Mouse (Mus musculus) gastrocnemius, adult 18-20 months (tissue): ENCODE results near the gene Ipo9. TPM values are rescaled to one million over a fixed set of nuclear protein-coding genes. Genes with fewer than 3 reads are reported as not detected.
"Not testable (repeated sequence)": the region's sequence is repeated elsewhere in the genome, so short reads cannot be mapped to it uniquely, and the experiment has no call there.

ENCODE experiments used
- DNase-seq: peaks from one replicate; pipeline ENCODE4 v3.0.0; 2021; ENCODE audit warnings: low spot score
- total RNA-seq, 2 experiments: library from RNA; stranded (reverse); gene quantifications; 2 replicates each; pipeline ENCODE4 v1.2.3; 2021

The Ipo9 gene
- total RNA-seq, 2 experiments from 2014 or later, result 20.5 to 26.2 TPM

GRCm38 (mm10) chr1:135435823-135436222, 5.5 kb upstream of the Ipo9 start:
- DNase-seq, result peak; percentile 39

GRCm38 (mm10) chr1:135430669-135431017, 344 bp upstream of the Ipo9 start:
- no peak for DNase-seq

DNA sequence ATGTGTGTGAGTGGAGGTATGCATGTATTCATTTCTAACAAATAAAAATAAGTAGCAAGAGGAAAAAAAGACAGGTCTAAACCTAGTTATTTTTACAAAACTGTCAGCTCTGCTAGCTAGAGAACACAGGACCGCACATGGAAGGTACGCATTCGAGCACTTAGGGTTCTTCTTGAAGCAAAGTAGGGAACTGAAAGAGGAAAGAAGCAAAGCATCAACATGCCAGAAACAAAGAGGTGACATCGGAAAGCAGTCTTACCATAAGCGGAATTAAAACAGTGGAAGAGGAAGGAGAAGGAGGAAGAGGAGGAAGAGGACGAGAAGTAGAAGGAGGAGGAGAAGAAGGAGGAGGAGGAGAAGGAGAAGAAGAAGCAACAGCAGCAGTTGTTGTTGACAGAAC, 2.9 kb downstream of the Ipo9 start:
- DNase-seq, result no peak

DNA sequence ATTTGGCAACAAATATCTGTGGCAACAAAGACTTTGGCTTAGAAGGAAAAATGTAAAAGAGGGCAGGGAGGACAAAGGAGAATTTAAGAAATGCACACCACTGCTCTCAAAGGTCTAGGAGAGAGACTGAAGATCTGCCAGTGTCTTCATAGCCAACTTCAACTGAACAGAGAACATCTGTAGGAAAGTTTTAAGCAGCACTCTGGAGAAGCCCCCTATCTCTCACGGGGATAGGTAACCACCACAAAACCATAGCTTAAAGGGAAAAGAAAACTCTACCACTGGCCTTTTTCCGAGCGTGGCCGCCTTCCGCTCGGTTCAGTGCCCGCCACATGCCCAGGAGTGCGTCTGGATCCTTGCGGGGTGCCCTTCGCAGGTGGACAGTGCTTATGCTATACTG, 3.7 kb downstream of the Ipo9 start:
- no peak for DNase-seq

- DNase-seq, result no peak
Observed at GRCm38 (mm10) chr1:135422772-135423171, 7.5 kb downstream of the Ipo9 start.

DNA sequence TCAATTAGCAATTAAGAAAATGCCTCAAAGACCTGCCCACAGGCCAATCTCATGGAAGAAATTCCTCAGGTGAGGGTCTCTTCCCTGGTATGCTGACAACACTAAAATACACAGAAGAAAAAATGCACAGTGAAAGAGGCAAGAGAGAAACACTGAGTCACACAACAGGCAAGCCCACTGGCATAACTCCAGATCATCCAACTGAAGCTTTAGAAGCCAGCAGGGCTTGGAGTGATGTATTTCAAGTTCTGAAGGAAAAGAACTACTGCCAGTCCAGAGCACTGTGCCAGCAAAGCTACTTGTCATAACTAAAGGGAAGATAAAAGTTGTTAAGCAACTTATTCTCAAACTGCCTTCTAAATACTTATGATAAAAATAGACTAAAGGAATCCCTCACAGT, 16.3 kb downstream of the Ipo9 start:
- DNase-seq, result peak; percentile 20

- DNase-seq, result no peak
Observed at GRCm38 (mm10) chr1:135412130-135412529, 18.2 kb downstream of the Ipo9 start.

- peak; percentile 85 for DNase-seq
Observed at GRCm38 (mm10) chr1:135410967-135411366, 19.3 kb downstream of the Ipo9 start.

DNA sequence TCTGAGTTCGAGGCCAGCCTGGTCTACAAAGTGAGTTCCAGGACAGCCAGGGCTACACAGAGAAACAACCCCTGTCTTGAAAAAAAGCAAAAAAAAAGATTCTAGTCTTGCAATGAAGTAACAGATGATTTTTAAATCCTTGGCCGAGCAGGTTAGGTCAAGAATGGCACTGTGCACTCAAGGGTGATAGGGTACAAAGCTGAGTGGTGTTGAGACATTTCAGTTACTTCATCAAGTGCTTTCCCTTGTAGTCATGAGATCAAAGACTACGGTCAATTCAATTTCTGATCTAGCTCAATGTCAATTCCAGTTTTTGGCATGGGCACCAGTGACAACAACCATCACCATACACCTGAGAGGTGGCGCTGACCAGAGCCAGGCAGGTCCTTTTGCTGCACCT, 21.3 kb downstream of the Ipo9 start:
- DNase-seq, result no peak

GRCm38 (mm10) chr1:135405356-135405755, 24.9 kb downstream of the Ipo9 start:
- DNase-seq, result no peak

- DNase-seq, result no peak
Observed at GRCm38 (mm10) chr1:135401452-135402110, 28.7 kb downstream of the Ipo9 start.

DNA sequence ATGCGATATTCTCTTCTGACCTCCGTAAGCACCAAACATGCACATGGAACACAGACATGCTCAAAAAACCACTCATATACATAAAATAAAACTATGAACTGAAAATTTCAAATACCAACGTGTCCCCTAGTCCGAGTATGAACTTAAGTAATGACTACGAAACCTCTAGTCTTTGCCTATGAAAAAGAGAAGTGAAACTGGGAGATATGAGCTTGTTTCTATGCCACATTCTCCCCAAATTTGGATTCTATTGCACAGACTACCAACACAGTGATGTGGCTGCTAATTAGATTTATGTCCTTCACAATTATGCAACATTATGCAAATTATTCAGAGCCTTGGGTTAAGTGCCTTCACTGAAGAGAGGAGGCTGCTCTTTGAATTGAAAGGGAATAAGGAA, 30.8 kb downstream of the Ipo9 start:
- DNase-seq, result no peak

DNA sequence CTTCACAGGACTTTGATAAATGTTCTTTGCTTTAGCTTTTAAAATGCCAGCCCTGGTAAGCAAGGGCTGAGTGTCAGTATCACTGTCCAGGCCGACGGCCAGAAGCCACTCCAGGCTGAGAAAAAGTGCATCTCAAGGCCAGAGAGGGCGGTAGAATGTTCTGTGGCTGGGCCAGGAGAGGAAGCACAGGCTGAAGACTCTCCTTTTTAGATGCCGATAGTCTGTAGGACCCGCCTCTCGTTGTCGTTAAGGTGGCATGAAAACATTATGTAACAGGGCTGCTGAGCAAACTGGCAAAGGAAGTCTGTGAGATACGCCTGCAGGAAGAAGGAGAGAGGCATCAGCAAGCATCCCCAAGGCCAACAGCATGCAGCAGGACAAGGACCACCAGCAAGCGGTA, 45.1 kb downstream of the Ipo9 start:
- DNase-seq, result peak; percentile 35

DNA sequence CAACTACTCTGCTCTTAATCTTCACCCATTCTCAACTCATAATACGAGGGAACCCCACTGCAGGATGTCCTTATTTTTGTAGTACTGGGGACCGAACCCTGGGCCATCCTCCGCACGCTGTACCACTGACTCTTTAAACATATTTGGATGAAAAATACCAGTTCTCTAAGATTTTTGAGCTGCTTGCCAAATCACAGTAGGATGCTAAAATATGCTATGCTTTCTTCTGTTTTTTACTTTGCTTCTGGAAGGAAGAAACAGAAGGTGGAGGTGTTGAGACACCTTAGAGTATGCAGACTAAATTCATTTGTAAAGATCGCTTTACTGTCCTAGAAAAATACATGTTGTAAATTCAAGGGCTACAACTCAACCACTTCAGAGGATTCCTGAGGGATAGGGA, 46.1 kb downstream of the Ipo9 start:
- DNase-seq, result no peak

DNA sequence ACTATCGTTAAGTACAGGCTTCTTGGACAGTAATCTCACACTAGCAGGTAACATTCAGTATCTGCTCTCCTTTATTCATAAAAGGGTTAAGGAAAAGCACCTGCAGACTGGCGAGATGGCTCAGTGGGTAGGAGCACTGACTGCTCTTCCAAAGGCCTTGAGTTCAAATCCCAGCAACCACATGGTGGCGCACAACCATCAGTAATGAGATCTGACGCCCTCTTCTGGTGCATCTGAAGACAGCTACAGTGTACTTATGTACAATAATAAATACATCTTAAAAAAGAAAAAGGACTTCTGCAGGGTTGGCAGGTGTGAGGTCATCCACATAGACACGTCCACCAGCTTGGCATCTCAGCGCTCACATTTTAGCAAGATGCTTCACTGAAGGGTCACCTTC, 48.7 kb downstream of the Ipo9 start:
- DNase-seq, result not testable (repeated sequence)

DNA sequence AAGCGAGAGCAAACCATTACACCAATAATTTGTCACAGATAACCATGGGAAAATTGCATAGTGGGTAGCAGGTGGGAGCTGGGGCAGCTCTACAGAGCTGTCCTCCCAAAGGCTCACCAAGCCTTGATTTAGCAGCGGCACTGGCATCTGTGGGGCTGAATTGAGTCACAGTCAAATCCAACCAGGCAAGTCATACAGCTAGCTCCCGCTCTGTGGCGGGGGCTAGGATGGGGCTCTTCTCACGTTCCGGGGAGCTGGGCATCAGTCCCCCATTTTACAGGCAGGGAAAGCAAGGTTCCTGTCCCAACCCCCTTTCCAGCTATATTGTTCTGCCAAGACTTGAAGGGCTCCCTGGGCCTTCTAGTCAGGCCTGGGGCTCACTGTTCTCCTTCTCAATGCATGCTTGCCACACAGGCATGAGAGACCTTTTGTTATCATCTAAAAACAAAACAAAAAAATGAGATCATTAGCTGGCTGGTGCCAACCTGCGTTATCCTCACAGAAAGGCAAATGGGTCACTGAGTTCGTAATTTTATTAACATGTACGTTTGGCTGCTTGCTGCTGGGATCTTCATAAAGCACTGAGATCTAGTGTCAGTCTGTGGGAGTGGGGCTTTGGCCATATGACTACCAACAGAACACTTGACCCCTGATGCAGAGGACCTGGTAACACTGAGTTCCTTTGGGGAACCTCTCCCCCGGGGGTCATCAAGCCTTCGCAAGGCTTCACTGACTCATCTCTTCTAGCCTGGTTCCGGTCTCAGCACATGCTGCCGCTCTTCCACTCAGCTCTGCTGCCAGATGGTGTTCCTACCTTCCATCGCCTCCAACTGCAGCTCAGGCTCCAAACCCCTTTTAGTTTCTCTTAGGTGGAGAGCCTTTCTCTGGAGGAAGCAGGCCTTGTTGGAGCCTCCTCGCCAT, 50.0 kb downstream of the Ipo9 start:
- no peak for DNase-seq

GRCm38 (mm10) chr1:135379048-135379447, 51.3 kb downstream of the Ipo9 start:
- no peak for DNase-seq

DNA sequence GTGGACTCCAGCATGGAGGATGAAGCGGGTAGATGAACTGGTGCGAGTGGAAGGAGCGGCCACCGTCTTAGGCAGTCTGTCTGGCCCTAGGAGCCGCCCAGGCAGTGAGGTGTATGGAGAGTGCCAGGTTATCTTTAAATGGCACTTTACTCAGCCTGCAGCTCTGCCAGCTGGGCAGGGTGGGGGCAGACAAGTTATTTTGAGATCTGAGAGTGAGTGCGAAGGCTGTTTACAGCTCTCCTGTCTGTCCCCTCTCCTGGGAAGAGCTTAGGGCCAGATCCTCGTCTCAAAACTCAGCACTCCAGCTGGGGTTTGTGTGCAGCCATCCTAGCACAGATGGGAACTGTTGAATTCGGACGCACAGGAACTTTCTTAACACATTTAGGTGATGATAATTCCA, 51.7 kb downstream of the Ipo9 start:
- DNase-seq, result peak; percentile 85

- peak; percentile 55 for DNase-seq
Observed at GRCm38 (mm10) chr1:135374868-135375581, 55.3 kb downstream of the Ipo9 start, which contains the start of gene Shisa4. TSS of gene Shisa4 (minus strand) at chr1:135375237.

DNA sequence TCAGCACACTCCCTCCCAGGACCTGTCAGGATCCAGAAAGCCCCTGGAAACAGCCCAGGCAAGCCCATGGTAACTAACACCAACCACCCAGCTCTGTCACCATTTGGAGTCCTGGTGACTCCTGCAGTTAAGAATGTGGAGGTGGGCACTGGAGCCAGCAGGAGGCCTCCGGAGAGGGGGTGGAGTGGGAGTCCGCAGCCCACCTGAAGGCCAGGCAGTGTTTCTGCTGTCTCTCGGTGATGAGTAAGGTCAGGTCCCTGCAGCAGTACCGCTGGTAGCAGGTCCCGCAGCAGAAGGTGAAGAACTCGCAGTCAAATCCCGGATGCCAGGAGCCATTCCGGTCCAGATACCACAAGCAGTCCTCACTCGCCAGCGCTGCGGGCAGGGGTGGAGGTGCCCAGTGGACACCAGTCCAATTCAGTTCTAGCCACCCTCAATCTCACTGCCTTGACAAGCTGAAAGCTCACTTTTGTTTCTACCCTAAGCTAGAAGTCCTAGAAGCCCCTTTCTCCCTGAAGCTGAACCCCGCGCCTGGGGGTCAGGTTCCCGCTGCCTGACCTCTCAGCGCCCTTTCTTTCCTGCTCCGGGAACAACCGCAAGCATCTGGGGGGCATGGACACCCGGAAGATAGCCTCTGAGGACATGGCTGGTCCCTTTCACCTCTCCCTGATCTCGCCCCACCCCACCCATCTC, 56.0 kb downstream of the Ipo9 start:
- peak; percentile 37 for DNase-seq

- DNase-seq, result no peak
Observed at GRCm38 (mm10) chr1:135373171-135373677, 57.1 kb downstream of the Ipo9 start.
